Mouse (Mus musculus) midbrain, embryonic 10.5 days (tissue): Measurements from ENCODE around the gene Gli3. TPM values are rescaled to one million over a fixed set of nuclear protein-coding genes. Genes with fewer than 3 reads are reported as not detected.

ENCODE experiments used
- DNase-seq: peaks from one replicate; pipeline ENCODE4 v3.0.0-alpha.2; 2017; ENCODE audit warnings: low spot score
- H3K27ac ChIP-seq: fragments of 300-500 bp; sonication (generic); replicated peaks from 2 replicates; pipeline ENCODE4 v1.5.1; 2016; ENCODE audit warnings: mild to moderate bottlenecking
- H3K27me3 ChIP-seq: fragments of 300-500 bp; sonication (generic); 2 replicates; pipeline ENCODE4 v1.6.1; 2016; ENCODE audit warnings: low read depth, mild to moderate bottlenecking; ENCODE audit not compliant: poor library complexity, severe bottlenecking
- H3K36me3 ChIP-seq: fragments of 300-500 bp; sonication (generic); 2 replicates; pipeline ENCODE4 v1.6.1; 2016; ENCODE audit warnings: mild to moderate bottlenecking, moderate library complexity
- H3K4me1 ChIP-seq: fragments of 300-500 bp; sonication (generic); 2 replicates; pipeline ENCODE4 v1.6.1; 2016
- H3K4me3 ChIP-seq: fragments of 300-500 bp; sonication (generic); 2 replicates; pipeline ENCODE4 v1.5.1; 2016; ENCODE audit warnings: mild to moderate bottlenecking, moderate library complexity
- H3K9me3 ChIP-seq: fragments of 300-500 bp; sonication (generic); replicated peaks from 2 replicates; pipeline ENCODE4 v1.6.1; 2016; ENCODE audit warnings: mild to moderate bottlenecking
- WGBS: fragments of 180-500 bp; shearing (Covaris S2); methylation state at CpG from one replicate; pipeline ENCODE4 v1.1.7; 2016; 5-methylcytosine and 5-hydroxymethylcytosine counted together
- polyA plus RNA-seq: library from polyadenylated mRNA; unstranded; fragments of >200 nt; fragmentation: Nextera tagmentation; extraction: Ambion mirVana; gene quantifications from 2 replicates; pipeline ENCODE4 v1.2.1, GENCODE M21; 2016

Gli3 gene
- polyA plus RNA-seq, 1 experiment from 2014 or later, result 33.5 TPM

GRCm38 (mm10) chr13:15543888-15544640 lies 81.0 kb downstream of the Gli3 start:
- Histone ChIP-seq H3K9me3 (no peaks in the 10 kb centered on the region), H3K4me3 (peak overlapping the region; percentile 32), H3K27me3 (peaks cover 64% of the 10 kb centered on the region), H3K4me1 (peaks cover 98% of the 10 kb centered on the region), H3K36me3 (peaks cover 12% of the 10 kb centered on the region), H3K27ac (peak overlapping the region; percentile 74)
- peak; percentile 63 for DNase-seq
- WGBS, result 14% methylated on average over 7 of the region's 7 CpGs

GRCm38 (mm10) chr13:15545346-15545896 lies 82.4 kb downstream of the Gli3 start:
- Histone ChIP-seq H3K9me3 (no peaks in the 10 kb centered on the region), H3K4me1 (peaks cover 99% of the 10 kb centered on the region), H3K4me3 (peak overlapping the region; percentile 32; the same call in 1 of the 2 replicates), H3K27me3 (peaks cover 65% of the 10 kb centered on the region), H3K27ac (peak overlapping the region; percentile 74), H3K36me3 (peaks cover 14% of the 10 kb centered on the region)
- DNase-seq, result no peak
- WGBS, result 63% methylated on average over 4 of the region's 4 CpGs

- Histone ChIP-seq H3K27me3 (peaks cover 59% of the 10 kb centered on the region), H3K9me3 (no peaks in the 10 kb centered on the region), H3K4me1 (peaks cover 99% of the 10 kb centered on the region), H3K4me3 (no peak overlapping the region), H3K36me3 (peaks cover 14% of the 10 kb centered on the region), H3K27ac (0 out of 2 replicates have a peak overlapping the region, but pooled peaks have one; percentile 18)
- DNase-seq, result no peak
- 82% methylated on average over 4 of the region's 4 CpGs for WGBS
Measured at GRCm38 (mm10) chr13:15546258-15546657, 83.2 kb downstream of the Gli3 start.

GRCm38 (mm10) chr13:15549466-15549865 lies 86.4 kb downstream of the Gli3 start:
- Histone ChIP-seq H3K36me3 (peaks cover 14% of the 10 kb centered on the region), H3K4me3 (no peak overlapping the region), H3K27ac (no peak overlapping the region), H3K4me1 (peaks cover 96% of the 10 kb centered on the region), H3K9me3 (no peaks in the 10 kb centered on the region), H3K27me3 (peaks cover 65% of the 10 kb centered on the region)
- 54% methylated on average over 6 of the region's 6 CpGs for WGBS
- no peak for DNase-seq

- H3K4me3 ChIP-seq, result no peak overlapping the region
- H3K36me3 ChIP-seq, result peaks cover 14% of the 10 kb centered on the region
- H3K27me3 ChIP-seq, result peaks cover 70% of the 10 kb centered on the region
- H3K4me1 ChIP-seq, result peaks cover 93% of the 10 kb centered on the region
- no peak for DNase-seq
- 58% methylated on average over 8 of the region's 8 CpGs for WGBS
- H3K27ac ChIP-seq, result 0 out of 2 replicates have a peak overlapping the region, but pooled peaks have one; percentile 29
- no peaks in the 10 kb centered on the region for H3K9me3 ChIP-seq
Measured at GRCm38 (mm10) chr13:15550027-15550602, 87.1 kb downstream of the Gli3 start.

GRCm38 (mm10) chr13:15550731-15551130 lies 87.7 kb downstream of the Gli3 start:
- no peak overlapping the region for H3K27ac ChIP-seq
- H3K27me3 ChIP-seq, result peaks cover 76% of the 10 kb centered on the region
- peaks cover 93% of the 10 kb centered on the region for H3K4me1 ChIP-seq
- no peaks in the 10 kb centered on the region for H3K9me3 ChIP-seq
- H3K4me3 ChIP-seq, result no peak overlapping the region
- 73% methylated on average over 6 of the region's 6 CpGs for WGBS
- peaks cover 14% of the 10 kb centered on the region for H3K36me3 ChIP-seq
- DNase-seq, result no peak

GRCm38 (mm10) chr13:15552009-15552408 lies 89.0 kb downstream of the Gli3 start:
- Histone ChIP-seq H3K4me1 (peaks cover 93% of the 10 kb centered on the region), H3K36me3 (peaks cover 14% of the 10 kb centered on the region), H3K4me3 (no peak overlapping the region), H3K27me3 (peaks cover 64% of the 10 kb centered on the region), H3K9me3 (no peaks in the 10 kb centered on the region), H3K27ac (no peak overlapping the region)
- 83% methylated on average over 3 of the region's 3 CpGs for WGBS
- peak; percentile 9 for DNase-seq

- WGBS, result 19% methylated on average over 2 of the region's 2 CpGs
- H3K36me3 ChIP-seq, result no peaks in the 10 kb centered on the region
- H3K9me3 ChIP-seq, result no peaks in the 10 kb centered on the region
- peak overlapping the region; percentile 61 for H3K27ac ChIP-seq
- H3K4me1 ChIP-seq, result peaks cover 63% of the 10 kb centered on the region
- no peak overlapping the region for H3K4me3 ChIP-seq
- H3K27me3 ChIP-seq, result peaks cover 31% of the 10 kb centered on the region; the same call in 1 of the 2 replicates
- DNase-seq, result peak; percentile 45
Measured at GRCm38 (mm10) chr13:15556646-15557098, 93.6 kb downstream of the Gli3 start.

- peaks cover 15% of the 10 kb centered on the region; the same call in 1 of the 2 replicates for H3K36me3 ChIP-seq
- no peaks in the 10 kb centered on the region for H3K27me3 ChIP-seq
- no peak overlapping the region for H3K27ac ChIP-seq
- peaks cover 21% of the 10 kb centered on the region for H3K4me1 ChIP-seq
- no peak overlapping the region for H3K4me3 ChIP-seq
- 91% methylated on average over 3 of the region's 3 CpGs for WGBS
- no peak for DNase-seq
- H3K9me3 ChIP-seq, result no peaks in the 10 kb centered on the region
Measured at GRCm38 (mm10) chr13:15561441-15561840, 98.4 kb downstream of the Gli3 start.

- Histone ChIP-seq H3K36me3 (no peaks in the 10 kb centered on the region), H3K4me1 (peaks cover 25% of the 10 kb centered on the region), H3K27ac (peak overlapping the region; percentile 49; the same call in 1 of the 2 replicates), H3K27me3 (no peaks in the 10 kb centered on the region; the same call in 1 of the 2 replicates), H3K9me3 (no peaks in the 10 kb centered on the region), H3K4me3 (peak overlapping the region; percentile 12; the same call in 1 of the 2 replicates)
- peak; percentile 29 for DNase-seq
- WGBS, result 28% methylated on average over 15 of the region's 15 CpGs
Measured at GRCm38 (mm10) chr13:15570908-15571568, 108.0 kb downstream of the Gli3 start.

- Histone ChIP-seq H3K9me3 (no peaks in the 10 kb centered on the region), H3K4me3 (no peak overlapping the region), H3K27ac (no peak overlapping the region), H3K4me1 (peaks cover 22% of the 10 kb centered on the region), H3K27me3 (no peaks in the 10 kb centered on the region), H3K36me3 (peaks cover 2% of the 10 kb centered on the region; the same call in 1 of the 2 replicates)
- 80% methylated on average over 8 of the region's 8 CpGs for WGBS
- no peak for DNase-seq
Measured at GRCm38 (mm10) chr13:15577133-15577917, 114.3 kb downstream of the Gli3 start.

GRCm38 (mm10) chr13:15580458-15580857 lies 117.4 kb downstream of the Gli3 start:
- Histone ChIP-seq H3K9me3 (no peaks in the 10 kb centered on the region), H3K4me1 (peaks cover 22% of the 10 kb centered on the region), H3K27me3 (no peaks in the 10 kb centered on the region), H3K36me3 (peaks cover 15% of the 10 kb centered on the region), H3K27ac (no peak overlapping the region), H3K4me3 (no peak overlapping the region)
- WGBS, result 90% methylated on average over 5 of the region's 5 CpGs
- no peak for DNase-seq
